Mouse (Mus musculus): Measurements from ENCODE around the gene Olfr547.
"Not testable (repeated sequence)": the region's sequence is repeated elsewhere in the genome, so short reads cannot be mapped to it uniquely, and the experiment has no call there.

Olfr547 gene

DNA sequence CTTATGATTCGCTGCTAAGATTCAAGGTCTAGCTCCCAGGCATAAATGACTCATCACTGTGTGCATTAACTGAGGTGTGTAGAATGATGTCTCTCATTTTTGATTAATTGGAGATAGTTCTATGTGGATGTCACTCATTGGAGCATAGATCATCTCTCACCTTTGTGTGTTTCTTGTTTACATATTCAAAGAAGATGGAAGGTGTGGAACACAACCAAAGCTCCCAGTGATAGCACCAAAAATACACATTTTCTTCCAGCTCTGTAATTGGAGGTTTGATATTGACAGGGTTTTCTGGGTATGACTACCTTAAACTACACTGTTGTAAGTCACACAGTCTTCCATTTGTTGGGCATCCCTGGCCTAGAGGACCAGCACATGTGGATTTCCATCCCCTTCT lies at the start of gene Olfr547:
Olfr547 (plus strand) TSS at position 301 of the 400 bp plus-strand sequence.
- DNase-seq (ENCODE audit: low read depth, low spot score), result no peak

DNA sequence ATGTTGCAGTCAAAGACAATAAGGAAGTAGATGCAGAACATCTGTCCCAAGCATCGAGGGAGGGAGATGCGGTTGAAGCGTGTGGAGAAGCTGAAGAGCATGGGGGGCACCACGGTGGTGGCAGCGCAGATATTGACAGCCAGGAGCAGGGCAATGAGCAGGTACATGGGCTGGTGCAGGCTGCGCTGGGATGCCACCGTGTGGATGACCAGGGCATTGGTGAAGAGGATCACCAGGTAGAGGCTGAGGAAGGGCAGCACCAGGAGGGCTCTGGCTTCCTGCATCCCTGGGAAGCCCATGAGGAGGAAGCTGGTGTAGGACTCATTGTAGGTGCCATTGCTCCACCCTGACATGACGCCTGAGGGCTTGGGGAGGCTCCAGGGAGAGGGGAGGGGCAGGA lies 49.8 kb upstream of the Olfr547 start:
- DNase-seq (ENCODE audit: low read depth, low spot score), result not testable (repeated sequence)

DNA sequence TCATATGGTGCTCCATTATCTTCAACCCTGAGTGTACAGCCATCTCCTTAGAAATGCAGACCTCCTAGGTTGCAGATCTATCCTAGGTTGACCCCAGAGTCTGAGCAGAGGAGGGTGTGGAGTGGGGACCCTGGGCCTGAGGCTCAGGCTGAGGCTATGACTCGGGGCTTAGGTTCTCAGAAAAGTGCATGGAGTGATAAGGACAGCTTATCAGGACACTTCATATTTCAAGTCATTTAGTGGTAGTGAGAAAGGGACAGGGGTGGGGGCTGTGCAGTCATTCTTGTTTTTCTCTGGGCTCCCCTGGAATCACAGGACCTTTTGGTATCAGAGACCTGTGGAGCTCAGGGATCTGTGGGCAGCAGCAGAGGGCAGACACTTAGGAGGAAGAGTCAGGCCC lies 48.4 kb upstream of the Olfr547 start:
- no peak for DNase-seq (ENCODE audit: low read depth, low spot score)

DNA sequence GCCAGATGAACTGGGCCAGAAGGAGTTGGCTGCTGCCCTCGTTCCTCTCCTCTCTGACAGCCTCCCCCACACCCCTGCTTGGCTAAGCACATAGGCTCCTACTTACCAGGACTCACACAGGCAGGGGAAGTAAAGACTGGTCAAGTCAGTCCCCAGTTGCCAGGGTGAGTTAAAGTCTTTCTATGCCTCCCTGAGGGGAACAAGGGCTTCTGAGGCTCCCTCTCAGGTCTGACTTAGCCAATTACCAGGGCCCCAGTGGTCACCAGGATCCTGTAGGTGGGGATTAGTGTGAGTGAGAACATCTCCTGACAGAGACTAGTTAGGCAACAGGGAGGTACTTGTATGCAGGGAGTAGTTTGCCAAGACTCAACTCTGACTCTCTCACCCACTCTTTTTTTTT lies 46.4 kb upstream of the Olfr547 start, which contains the start of gene Olfr544:
Olfr544 (minus strand) TSS at position 153 of the 400 bp plus-strand sequence.
- no peak for DNase-seq (ENCODE audit: low read depth, low spot score)

DNA sequence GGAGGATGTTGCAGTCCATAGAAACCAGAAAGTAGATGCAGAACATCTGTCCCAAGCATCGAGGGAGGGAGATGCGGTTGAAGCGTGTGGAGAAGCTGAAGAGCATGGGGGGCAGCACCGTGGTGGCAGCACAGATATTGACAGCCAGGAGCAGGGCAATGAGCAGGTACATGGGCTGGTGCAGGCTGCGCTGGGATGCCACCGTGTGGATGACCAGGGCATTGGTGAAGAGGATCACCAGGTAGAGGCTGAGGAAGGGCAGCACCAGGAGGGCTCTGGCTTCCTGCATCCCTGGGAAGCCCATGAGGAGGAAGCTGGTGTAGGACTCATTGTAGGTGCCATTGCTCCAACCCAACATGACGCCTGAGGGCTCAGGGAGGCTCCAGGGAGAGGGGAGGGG lies 40.1 kb upstream of the Olfr547 start:
- DNase-seq (ENCODE audit: low read depth, low spot score), result not testable (repeated sequence)

DNA sequence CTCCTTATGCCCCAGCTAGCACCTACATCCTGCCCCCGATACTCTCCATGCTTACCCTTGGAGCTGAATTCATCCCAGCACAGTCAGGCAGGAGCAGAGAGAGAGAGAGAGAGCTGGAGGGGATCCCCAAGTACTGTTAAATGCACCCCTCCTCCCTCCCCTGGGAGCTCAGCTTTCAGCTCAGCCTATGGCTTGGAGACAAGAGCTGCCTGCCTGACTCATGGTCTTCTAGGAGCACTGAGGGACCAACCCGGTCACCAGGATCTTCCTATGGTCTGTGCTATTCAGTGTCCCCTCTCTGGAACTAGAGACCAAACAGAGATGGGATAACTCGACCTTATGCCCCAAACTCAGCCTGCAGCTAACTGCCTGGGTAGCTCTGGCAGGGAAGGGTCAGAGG lies 35.1 kb upstream of the Olfr547 start, which contains the start of gene Olfr545:
Olfr545 (minus strand) TSS at position 101 of the 400 bp plus-strand sequence.
- no peak for DNase-seq (ENCODE audit: low read depth, low spot score)

DNA sequence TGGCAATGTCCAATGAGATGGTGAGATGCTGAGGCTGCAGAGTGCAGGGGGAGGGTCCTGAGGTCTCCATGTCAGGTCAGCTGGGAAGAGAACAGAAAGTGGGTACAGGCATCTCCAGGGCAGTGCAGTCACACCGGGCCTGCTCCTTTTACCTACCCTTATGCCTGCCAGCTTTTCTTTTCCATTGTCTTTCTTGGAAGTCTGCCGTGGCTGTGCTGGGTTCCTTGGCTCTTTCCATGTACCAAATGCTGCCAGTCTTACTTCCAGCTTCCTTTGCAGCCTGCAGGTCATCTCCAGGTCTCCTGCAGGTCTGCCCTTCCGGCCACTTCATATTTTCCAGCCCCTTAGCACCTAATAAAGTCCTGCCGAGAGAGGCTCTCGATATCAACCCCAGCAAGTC lies 32.6 kb upstream of the Olfr547 start:
- no peak for DNase-seq (ENCODE audit: low read depth, low spot score)

DNA sequence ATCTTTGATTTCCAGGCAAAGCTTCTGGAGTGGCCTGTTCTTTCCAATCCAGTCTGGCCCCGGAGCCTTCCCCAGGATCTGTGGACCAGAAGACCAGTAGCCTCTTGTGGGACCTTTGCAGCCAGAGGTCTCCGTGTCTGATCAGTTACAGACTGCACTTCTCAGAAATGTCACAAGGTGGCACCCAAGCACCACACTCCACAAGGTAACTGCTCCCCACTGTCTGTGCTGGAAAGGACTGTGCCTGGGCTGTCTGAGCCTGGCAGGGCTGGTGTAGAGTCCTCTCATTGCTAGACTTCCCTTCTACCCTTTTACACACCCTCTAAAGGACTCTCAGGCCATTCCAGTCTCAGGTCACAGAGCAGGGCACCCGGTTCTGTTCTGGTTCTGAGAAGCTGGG lies 27.7 kb upstream of the Olfr547 start:
- peak; percentile 75 for DNase-seq (ENCODE audit: low read depth, low spot score)

DNA sequence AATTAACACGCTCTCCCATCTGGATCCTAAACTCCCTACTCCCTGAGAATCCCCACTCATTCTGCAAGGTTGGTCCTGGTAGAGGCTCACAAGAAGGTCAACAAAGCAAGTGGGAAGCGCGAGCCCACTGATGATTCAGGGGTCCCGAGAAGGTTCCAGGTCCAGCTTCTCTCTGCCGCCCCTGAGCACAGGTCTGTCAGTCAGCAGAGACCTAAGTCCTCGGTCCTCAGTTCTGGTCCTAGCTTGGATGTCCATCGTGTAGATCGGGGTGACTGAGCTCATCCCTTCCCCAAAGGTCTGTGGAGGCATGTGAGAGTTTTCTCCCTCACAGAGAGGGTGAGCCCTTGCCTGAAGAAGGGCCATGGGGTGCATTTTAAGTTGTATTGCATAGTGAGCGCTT lies 26.5 kb upstream of the Olfr547 start:
- no peak for DNase-seq (ENCODE audit: low read depth, low spot score)

DNA sequence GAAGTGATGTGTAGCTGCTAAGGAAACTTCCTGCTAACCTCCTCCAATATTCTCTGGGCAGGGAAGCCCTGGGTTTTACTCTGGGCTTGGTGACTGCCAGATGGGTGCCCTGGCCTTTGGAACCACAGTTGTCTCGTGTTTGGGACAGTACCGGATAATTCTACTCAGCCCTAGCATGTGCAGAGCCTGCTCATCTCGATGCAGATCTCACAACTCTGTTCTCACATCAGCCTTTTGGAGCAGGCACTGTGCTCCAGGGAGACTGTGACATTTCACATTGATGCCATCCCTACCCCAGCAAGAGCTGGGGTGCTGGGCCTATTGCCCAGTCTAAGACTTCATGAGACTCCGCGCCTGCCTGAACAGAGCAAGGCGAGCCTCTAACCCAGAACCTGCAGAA lies 25.9 kb upstream of the Olfr547 start:
- DNase-seq (ENCODE audit: low read depth, low spot score), result no peak

DNA sequence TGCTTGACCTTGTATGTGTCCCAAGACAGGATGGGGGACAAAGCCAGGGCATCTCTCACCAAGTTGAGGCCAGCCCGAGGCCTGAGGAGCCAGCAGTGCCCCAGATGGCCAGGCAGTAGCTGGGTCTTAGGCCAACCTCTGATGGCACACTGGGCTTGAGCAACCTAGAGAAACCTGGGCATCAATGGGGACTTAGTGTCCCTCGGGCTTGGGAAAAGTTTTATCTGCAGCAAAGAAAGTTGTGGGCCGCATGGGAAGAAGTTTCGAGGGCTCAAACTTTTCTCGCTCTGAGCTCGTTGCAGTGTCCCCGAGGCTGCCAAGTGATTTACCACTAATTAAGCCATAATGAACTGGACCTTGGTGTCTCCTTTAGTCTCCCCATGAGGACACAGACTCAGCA lies 24.8 kb upstream of the Olfr547 start:
- no peak for DNase-seq (ENCODE audit: low read depth, low spot score)

DNA sequence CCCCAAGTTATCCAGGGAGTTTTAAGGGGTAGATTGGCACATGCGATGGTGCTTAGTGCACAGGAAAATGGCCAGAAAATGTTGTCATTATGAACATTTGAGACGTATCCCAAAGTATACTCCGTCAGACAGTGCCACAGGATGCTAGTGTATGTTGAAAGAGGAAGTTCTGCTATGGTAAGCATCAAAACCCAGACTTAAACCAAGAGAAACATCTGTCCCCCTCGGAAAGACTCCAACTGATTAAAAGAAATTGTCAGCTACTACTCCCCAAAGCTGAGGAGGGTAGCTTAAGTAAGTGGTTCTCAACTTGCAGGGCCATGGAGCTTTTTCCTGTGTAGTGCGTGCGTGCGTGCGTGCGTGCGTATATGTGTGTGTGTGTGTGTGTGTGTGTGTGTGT lies 22.6 kb upstream of the Olfr547 start:
- no peak for DNase-seq (ENCODE audit: low read depth, low spot score)

DNA sequence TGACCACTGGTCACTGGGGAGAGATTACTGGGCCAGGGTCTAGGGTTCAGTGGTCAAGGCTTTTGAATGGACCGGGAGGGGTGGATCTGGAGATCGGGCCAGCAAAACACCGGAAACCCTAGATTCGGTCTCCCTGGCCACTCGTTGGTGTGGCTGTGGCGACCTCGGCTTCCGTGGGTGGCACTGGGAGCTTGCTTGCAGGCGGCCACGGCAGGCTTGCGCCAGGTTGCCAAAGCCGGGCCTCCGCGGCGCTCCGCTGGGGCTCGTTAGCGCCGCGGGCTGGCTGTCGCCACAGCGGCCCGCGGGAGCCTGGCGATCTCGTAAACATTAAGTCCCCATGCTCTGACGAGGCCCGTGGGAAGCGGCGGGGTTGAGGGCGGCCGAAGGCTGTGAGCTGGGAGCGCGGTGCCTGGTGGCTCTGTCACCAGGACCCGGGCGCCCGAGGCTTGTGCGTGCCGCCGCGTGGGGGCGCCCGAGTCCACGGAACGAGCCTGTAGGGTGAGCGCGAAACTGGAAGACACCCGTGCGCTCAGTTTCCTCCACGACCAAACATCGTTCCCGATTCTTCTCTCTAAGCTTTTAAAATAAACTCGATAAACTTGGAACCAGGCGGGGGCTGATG lies 21.6 kb upstream of the Olfr547 start:
- peak; percentile 87 for DNase-seq (ENCODE audit: low read depth, low spot score)

DNA sequence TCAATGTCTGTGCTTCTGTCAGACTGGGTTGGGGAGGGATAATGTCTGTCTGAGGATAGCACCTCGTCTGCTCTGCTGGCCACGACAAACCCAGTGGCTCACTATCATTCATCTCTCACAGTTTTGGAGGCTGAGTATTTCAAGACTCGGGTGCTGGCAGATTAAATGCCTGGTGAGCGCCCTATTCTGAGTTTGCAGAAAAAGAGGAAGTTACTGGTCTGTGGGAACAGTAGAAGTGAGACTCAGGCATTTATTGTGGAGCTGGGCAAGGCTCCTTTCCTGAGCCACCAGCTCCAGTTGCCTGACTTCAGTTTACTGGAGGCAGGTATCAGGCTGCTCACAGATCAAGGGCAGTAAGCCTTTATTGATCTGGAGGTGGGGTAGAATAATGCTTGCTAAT lies 20.4 kb upstream of the Olfr547 start:
- no peak for DNase-seq (ENCODE audit: low read depth, low spot score)

DNA sequence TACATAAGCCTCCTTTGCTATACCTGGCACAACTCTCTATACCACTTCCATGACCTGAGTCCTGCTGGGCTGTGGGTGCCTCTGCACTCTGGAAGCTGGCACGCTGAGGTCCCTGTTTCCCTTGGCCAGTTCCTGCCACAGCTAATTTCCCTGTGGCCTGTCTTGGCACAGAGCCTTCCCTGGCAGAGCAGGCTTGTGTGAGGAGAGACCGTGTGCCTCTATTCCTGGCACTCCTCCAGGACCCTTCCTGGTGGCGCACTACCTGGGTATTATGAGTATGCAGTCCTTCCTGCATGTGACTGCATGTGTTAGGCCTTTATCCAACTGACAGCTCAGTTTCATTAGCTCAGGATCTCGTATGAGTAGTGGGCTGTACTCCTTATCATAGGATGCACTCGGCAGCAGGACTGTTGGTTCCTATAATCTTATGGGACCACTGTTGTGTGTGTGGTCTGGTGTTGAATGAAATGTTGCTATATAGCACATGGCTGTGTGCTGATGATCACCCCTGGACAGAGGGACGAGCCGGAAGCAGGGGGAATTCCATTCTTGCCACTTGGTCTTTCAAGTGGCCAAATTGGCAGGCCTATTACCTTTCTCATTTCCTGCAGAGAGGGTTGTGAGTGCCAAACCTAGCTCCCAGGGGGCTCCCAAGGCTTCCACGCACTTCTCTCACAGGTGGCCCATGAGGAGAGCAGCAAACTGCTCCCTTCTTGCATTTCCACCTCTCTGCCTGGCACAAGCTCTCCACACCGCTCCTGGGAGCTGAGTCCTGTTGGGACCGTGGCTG lies 18.1 kb upstream of the Olfr547 start:
- no peak for DNase-seq (ENCODE audit: low read depth, low spot score)

DNA sequence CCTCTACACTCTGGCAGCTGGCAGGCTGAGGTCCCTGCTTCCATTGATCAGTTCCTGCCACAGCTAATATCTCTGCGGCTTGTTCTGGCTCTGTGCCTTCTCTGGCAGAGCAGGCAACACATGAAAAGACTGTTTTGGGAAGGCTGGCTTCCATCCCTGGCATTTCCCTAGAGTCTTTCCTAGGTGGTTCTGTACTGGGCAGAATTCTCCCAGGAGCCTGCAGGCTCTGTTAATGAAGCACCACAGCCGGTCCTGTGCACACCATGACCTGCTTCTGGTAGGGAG lies 17.6 kb upstream of the Olfr547 start:
- DNase-seq (ENCODE audit: low read depth, low spot score), result no peak

DNA sequence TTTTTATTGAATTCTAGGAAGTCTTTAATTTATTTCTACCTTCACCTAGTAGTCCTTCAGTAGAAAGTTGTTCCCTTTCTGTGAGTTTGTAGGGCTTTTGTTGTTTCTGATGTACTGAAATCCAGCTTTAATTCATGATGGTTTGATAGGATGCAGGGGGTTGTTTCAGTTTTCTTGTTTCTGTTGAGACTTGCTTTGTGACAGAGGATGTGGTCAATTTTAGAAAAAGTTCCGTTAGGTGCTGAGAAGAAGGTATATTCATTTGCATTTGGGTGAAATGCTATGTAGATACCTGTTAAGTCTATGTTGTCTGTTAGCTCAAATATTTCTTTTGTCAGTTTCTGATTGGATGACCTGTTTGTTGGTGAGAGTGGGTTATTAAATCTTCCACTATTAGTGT lies 5.5 kb upstream of the Olfr547 start:
- no peak for DNase-seq (ENCODE audit: low read depth, low spot score)

DNA sequence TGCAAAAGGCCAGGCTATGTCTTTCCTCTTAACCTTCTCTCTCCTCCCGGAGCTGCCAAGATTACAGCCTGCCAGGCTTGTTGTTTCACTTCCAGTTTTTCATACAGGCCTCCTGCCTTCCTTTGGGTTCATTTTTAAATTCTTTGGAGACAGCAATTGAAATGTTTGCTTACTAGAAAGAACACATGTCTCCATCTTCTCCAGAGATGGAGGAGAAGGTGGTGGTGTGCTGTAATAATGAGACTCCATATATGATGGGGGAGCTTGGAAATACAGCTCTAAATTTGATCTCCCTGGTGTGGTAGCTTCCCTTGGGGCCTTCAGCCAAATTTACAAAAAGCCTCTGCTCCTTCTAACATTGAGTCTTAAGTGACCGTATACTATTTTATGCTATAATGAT lies 6.0 kb downstream of the Olfr547 start, which contains the start of gene Olfr548-ps1:
Olfr548-ps1 (plus strand) TSS at position 301 of the 400 bp plus-strand sequence.
- DNase-seq (ENCODE audit: low read depth, low spot score), result no peak

DNA sequence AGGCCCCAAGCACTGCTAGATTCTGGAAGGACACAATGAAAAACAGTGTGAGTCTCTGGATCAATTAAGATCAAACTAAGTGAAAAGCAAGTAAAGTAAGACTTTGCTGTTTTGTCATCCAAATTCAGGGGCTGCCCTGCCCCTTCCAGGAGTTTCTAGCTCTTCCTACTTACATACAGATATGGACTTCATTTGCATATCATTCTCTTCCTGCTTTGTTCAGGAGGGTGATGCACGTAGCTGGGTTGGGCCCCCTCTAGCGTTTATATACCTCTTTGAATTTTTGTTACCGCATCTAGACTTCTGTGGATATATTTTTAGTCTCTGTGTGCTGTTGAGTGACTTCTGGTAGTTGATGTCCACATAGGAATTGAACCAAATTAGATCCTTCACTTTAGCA lies 6.7 kb downstream of the Olfr547 start:
- peak; percentile 60 for DNase-seq (ENCODE audit: low read depth, low spot score)

DNA sequence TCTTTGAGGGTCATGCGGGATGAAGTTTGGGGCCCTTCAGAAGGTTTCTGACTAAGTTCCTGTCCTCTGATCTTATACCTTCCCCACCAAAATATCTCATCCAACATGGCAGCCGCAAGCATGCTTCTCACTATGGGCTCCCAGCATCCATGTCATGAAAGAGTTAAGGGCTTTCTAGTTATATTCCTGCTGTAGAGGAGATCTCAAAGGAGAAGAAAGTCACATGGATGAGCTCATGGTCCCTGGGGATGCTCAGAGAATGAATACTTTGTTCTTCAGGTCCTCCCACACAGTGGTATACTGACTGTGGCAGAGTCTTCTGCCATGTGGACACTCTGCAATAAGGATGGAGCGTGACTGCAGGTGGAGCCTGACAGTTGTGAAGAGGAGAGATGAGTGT lies 15.0 kb downstream of the Olfr547 start, which contains the start of gene Olfr549:
Olfr549 (plus strand) TSS at position 301 of the 400 bp plus-strand sequence.
- DNase-seq (ENCODE audit: low read depth, low spot score), result no peak

DNA sequence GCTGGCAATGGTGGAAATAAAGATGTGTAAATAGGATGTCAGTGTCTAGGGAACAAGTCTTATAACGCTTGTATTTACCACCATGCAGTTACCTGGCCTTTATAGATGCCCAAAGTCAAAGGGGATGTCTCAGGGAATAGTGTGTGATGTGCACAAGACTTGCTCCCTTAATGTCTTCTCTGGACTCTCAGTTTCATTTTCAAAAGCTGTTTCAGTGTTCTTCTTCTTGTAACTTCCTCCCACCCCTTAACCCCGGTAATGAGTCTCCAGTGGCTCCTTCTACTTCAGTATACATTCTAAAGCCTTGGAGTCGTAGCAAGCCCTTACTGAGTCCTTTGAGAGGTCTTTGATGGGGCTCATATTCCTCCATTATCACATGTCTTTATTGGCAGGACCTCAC lies 18.7 kb downstream of the Olfr547 start:
- DNase-seq (ENCODE audit: low read depth, low spot score), result no peak

DNA sequence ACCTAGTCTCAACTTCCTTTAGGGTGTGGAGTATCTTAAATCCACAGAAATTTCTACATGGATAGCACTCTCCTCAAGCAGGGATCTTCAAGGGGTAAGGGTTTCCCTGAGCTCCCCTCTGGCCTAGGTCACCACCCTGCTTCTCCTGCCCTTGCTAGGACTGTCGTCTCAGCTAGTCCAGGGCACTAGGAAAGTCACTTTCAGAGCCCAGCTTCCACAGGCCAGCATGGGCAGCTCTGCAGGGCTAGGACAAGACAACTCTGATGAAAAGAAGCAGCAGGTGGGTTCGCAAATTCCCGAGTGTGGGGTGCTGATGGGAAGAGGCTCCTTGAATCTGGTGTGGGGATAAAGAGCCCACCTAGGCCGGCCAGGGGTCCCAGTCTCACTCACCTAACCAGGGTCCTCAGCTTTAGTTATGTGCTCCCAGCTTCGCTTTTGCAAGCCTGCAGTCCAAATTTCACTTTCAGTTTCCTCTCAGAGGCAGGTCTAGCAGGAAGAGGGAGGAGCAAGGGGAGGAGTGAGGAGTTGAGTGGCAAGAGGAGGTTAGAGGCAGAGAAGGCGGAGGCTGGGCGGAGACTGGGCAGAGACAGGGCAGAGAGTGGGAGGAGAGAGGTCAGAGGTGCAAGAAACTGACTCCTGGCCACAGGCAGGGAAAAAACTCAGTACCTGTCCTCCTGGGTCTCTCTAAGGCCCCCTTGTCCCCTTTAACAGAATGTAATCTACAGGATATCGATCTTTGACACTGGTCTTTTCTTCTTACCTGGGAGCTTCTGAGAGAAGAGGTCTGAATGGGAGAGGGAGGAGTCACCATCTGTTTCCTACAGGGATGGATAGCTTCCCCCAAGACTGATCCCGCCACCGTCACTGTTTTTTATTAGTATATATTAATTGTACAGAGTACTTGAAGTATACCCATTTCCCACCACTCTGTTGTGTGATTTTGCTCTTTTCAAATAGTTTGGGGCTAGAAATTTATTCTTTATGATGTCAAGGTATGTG lies 30.7 kb downstream of the Olfr547 start, which contains the start of gene Trim21:
Trim21 (minus strand) TSS at position 488 of the 999 bp plus-strand sequence.
- peak; percentile 93 for DNase-seq (ENCODE audit: low read depth, low spot score)
